Mouse (Mus musculus): Measurements from ENCODE around the gene Dtnbp1.

Gene Dtnbp1

DNA sequence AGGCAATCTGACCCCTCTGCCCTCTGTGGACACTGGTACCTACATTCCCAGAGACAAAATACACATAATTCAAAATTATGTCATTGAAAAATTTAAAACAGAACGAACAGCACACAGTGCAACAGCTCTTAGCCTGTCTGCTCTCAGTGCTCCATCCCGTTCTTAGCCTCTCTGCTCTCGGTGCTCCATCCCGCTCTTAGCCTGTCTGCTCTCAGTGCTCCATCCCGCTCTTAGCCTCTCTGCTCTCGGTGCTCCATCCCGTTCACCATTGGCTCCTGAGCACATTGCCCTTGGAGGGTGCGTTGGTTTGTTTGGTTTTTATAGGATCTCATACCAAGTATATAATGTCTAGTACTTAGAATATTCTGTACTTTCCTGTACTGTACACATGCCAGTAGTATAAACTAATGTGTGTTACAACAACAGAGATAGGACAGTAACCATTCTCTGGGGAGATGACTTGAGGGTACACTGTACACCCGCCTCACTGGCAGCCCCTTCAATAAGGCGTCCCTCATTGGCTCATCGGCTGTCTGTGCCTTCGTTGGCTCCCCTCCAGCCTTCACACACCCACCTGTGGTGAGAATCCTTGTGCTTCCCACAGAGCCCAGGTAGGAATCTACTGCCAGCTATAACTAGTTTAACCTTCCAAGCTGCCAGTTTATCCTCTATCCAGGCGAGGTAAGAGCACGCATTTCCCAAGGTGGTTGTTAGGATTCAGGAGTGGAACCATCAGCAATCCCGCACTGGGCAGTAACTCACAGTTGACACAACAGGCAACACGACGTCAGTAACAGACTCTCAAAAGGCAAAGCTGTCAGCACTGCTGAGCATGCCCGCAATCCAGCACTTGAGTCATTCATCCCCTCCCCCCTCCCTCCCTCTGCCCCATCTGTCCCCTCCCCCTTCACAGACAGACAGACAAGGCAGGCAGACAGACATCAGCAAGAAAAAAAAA lies 69.4 kb downstream of the Dtnbp1 start:
- Histone ChIP-seq H3K27me3 (ENCODE audit: insufficient read depth, low read length) (no peaks in the 10 kb centered on the region), H3K4me3 (replicated peaks; ENCODE audit: low read length) (no peak overlapping the region), H3K4me1 (replicated peaks; ENCODE audit: low read depth, low read length) (peaks cover 20% of the 10 kb centered on the region), H3K9me3 (ENCODE audit: low read length) (no peaks in the 10 kb centered on the region), H3K36me3 (ENCODE audit: insufficient read depth, low read length) (peaks cover 29% of the 10 kb centered on the region)
- TF ChIP-seq CTCF (conservative IDR thresholded peaks at IDR 0.05; ENCODE audit: low read length) (no peak), NANOG (IDR thresholded peaks at IDR 0.05; ENCODE audit: borderline replicate concordance, low read length) (no peak), POU5F1 (IDR thresholded peaks at IDR 0.05; ENCODE audit: borderline replicate concordance, low read length) (no peak)

DNA sequence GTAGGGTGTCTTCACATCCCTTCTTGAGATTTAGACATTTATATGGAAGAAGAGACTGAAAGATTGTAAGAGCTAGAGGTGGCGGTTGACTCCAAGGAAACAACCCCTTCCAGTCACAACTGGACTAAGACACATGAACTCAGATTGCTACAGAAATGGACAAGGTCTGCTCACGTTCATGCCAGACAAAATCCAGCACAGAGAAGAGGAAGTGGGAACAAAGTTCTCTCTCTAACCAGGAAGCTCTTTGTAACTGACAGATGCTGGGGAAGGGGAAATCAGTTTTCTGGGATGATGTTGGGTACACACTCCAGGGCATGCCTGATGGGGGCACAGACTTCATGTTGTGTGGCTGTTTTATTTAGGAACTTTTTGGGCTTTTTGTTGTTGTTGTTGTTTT lies 75.6 kb downstream of the Dtnbp1 start:
- H3K9me3 ChIP-seq (ENCODE audit: low read length), result peaks cover 26% of the 10 kb centered on the region
- TF ChIP-seq CTCF (conservative IDR thresholded peaks at IDR 0.05; ENCODE audit: low read length) (no peak), POU5F1 (IDR thresholded peaks at IDR 0.05; ENCODE audit: borderline replicate concordance, low read length) (no peak), NANOG (IDR thresholded peaks at IDR 0.05; ENCODE audit: borderline replicate concordance, low read length) (no peak)
- no peak overlapping the region for H3K4me3 ChIP-seq (replicated peaks; ENCODE audit: low read length)
- H3K4me1 ChIP-seq (replicated peaks; ENCODE audit: low read depth, low read length), result peaks cover 11% of the 10 kb centered on the region
- no peaks in the 10 kb centered on the region for H3K27me3 ChIP-seq (ENCODE audit: insufficient read depth, low read length)
- peaks cover 87% of the 10 kb centered on the region for H3K36me3 ChIP-seq (ENCODE audit: insufficient read depth, low read length)

DNA sequence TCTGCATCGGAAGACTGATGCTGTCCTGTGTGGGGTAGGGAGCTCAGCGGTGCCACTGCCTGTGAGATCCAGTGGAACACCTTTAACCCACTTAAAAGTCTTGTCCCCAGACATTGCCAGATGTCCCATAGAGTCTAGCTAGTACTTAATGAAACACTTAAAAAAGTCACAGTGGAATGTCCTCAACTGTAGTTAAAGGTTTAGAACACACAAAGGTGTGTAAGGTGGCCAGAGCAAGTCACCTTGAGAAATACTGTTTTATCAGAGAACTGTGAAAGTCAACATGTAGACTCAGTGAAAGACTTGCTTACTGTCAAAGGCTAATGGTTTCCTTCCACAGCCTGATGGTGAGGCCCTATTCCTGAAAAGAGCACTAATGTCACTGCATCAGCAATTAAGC lies 76.8 kb downstream of the Dtnbp1 start:
- Histone ChIP-seq H3K36me3 (ENCODE audit: insufficient read depth, low read length) (peaks cover 88% of the 10 kb centered on the region), H3K4me3 (replicated peaks; ENCODE audit: low read length) (no peak overlapping the region), H3K27me3 (ENCODE audit: insufficient read depth, low read length) (no peaks in the 10 kb centered on the region), H3K9me3 (ENCODE audit: low read length) (peaks cover 29% of the 10 kb centered on the region), H3K4me1 (replicated peaks; ENCODE audit: low read depth, low read length) (peaks cover 11% of the 10 kb centered on the region)
- no peak for TF ChIP-seq POU5F1 (IDR thresholded peaks at IDR 0.05; ENCODE audit: borderline replicate concordance, low read length)
- TF ChIP-seq CTCF (conservative IDR thresholded peaks at IDR 0.05; ENCODE audit: low read length), result no peak
- no peak for TF ChIP-seq NANOG (IDR thresholded peaks at IDR 0.05; ENCODE audit: borderline replicate concordance, low read length)

DNA sequence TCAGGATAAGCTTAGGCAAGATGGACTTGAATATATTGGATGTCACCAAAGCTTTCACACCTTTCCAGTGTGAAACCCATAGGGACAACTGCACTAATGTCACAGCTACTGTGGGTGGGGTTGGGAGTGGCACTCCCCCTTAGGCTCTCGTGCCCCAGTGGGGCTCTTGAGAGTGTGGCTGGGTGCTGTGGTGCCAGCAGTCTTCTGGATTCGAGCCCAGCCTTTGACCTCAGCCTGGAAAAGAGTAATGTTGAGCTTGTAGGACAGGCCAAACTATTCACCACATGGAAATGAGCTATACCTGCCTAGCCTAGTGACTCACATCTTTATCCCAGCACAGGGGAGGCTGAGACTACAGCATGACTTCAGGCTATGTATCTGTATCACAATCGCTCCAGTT lies 77.9 kb downstream of the Dtnbp1 start:
- TF ChIP-seq CTCF (conservative IDR thresholded peaks at IDR 0.05; ENCODE audit: low read length), result no peak
- TF ChIP-seq POU5F1 (IDR thresholded peaks at IDR 0.05; ENCODE audit: borderline replicate concordance, low read length), result no peak
- no peak for TF ChIP-seq NANOG (IDR thresholded peaks at IDR 0.05; ENCODE audit: borderline replicate concordance, low read length)
- peaks cover 92% of the 10 kb centered on the region for H3K36me3 ChIP-seq (ENCODE audit: insufficient read depth, low read length)
- no peaks in the 10 kb centered on the region for H3K27me3 ChIP-seq (ENCODE audit: insufficient read depth, low read length)
- peaks cover 11% of the 10 kb centered on the region for H3K4me1 ChIP-seq (replicated peaks; ENCODE audit: low read depth, low read length)
- peaks cover 29% of the 10 kb centered on the region for H3K9me3 ChIP-seq (ENCODE audit: low read length)
- H3K4me3 ChIP-seq (replicated peaks; ENCODE audit: low read length), result no peak overlapping the region

DNA sequence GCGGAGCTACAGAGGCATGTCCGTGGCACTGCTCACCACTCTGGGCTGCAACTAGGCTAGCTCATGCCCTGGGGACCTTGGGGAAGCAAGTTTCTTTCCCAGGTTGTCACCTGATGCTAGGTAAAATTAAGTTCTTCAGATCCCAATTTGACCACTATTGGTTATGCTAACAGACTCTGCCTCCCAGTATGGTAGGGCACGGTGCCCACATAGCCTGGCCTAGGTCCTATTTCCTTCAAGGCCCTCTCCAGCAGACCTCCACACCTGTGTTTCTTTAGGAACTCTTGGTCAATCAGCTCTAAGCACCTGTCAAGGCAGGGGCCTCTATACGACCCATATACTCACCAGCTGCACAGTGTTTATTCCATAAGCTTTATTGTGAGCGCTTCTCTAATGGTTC lies 80.2 kb downstream of the Dtnbp1 start:
- Histone ChIP-seq H3K4me3 (replicated peaks; ENCODE audit: low read length) (no peak overlapping the region), H3K27me3 (ENCODE audit: insufficient read depth, low read length) (no peaks in the 10 kb centered on the region), H3K4me1 (replicated peaks; ENCODE audit: low read depth, low read length) (peaks cover 19% of the 10 kb centered on the region), H3K9me3 (ENCODE audit: low read length) (peaks cover 33% of the 10 kb centered on the region), H3K36me3 (ENCODE audit: insufficient read depth, low read length) (peaks cover 97% of the 10 kb centered on the region)
- TF ChIP-seq NANOG (IDR thresholded peaks at IDR 0.05; ENCODE audit: borderline replicate concordance, low read length) (no peak), POU5F1 (IDR thresholded peaks at IDR 0.05; ENCODE audit: borderline replicate concordance, low read length) (no peak), CTCF (conservative IDR thresholded peaks at IDR 0.05; ENCODE audit: low read length) (no peak)

DNA sequence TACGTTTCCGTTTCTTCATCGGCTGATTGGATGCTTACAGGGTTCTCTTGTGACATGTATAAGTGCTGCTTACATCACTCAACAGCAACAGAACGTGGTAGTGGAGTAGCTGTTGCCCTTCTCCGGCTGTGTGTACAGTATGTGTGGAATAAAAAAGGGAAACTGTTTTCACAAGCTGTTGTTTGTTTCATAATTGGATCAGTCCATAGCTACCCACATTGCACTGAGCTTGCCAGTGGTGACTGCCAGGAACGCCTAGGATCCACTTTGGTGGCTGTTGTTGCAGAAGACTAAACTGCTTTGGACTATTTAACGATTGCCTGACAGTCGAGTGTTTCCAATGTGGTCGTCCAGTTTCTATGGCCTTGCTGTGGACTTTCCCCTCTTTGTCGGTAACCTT lies 80.9 kb downstream of the Dtnbp1 start:
- Histone ChIP-seq H3K4me1 (replicated peaks; ENCODE audit: low read depth, low read length) (peaks cover 21% of the 10 kb centered on the region), H3K36me3 (ENCODE audit: insufficient read depth, low read length) (peaks cover 100% of the 10 kb centered on the region), H3K27me3 (ENCODE audit: insufficient read depth, low read length) (no peaks in the 10 kb centered on the region), H3K9me3 (ENCODE audit: low read length) (peaks cover 33% of the 10 kb centered on the region), H3K4me3 (replicated peaks; ENCODE audit: low read length) (no peak overlapping the region)
- TF ChIP-seq NANOG (IDR thresholded peaks at IDR 0.05; ENCODE audit: borderline replicate concordance, low read length), result no peak
- TF ChIP-seq POU5F1 (IDR thresholded peaks at IDR 0.05; ENCODE audit: borderline replicate concordance, low read length), result no peak
- TF ChIP-seq CTCF (conservative IDR thresholded peaks at IDR 0.05; ENCODE audit: low read length), result no peak

DNA sequence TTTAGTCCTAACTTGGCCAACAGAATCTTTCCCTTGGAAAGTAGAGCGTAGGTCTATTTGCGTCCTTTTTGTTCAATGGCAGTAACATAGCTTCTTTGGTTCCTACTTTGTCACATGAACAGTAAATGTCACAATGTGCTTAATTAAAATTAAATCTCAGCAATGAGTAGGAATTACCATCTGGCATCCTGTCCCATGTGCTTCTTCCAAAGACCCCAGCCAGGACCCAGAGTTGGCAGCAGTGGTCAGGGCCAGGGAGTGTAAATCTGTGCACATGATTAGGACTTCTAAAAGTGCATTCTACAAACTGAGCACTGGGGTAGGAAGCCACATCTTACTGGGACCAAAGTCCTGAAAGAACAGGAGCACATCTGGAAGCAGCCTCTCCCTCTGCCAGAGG lies 83.7 kb downstream of the Dtnbp1 start:
- TF ChIP-seq NANOG (IDR thresholded peaks at IDR 0.05; ENCODE audit: borderline replicate concordance, low read length), result no peak
- no peak for TF ChIP-seq POU5F1 (IDR thresholded peaks at IDR 0.05; ENCODE audit: borderline replicate concordance, low read length)
- no peak for TF ChIP-seq CTCF (conservative IDR thresholded peaks at IDR 0.05; ENCODE audit: low read length)

DNA sequence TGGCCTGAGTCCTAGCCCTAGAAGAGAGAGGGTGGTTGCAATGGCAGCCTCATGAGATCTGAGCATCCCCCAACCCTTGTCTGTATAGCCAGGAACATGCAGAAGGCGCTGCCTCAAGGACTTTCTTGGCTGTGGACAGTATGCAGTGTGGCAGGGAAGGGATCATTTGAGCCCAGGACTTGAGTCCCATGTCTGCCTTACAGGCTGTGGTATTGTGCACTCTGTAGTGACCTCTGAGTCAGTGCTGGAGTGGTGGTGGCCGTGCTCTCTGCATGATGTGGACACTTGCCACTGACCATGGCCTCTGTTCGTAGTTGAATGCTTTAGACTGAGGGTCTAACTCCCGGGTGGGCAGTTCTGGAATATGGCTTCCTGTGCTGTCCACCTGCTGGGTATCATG lies 84.7 kb downstream of the Dtnbp1 start:
- Histone ChIP-seq H3K9me3 (ENCODE audit: low read length) (peaks cover 14% of the 10 kb centered on the region), H3K4me3 (replicated peaks; ENCODE audit: low read length) (no peak overlapping the region), H3K36me3 (ENCODE audit: insufficient read depth, low read length) (peaks cover 100% of the 10 kb centered on the region), H3K4me1 (replicated peaks; ENCODE audit: low read depth, low read length) (peaks cover 30% of the 10 kb centered on the region), H3K27me3 (ENCODE audit: insufficient read depth, low read length) (no peaks in the 10 kb centered on the region)
- TF ChIP-seq CTCF (conservative IDR thresholded peaks at IDR 0.05; ENCODE audit: low read length) (no peak), NANOG (IDR thresholded peaks at IDR 0.05; ENCODE audit: borderline replicate concordance, low read length) (no peak)

More for the DNA sequence above, 83.7 kb downstream of the Dtnbp1 start:
- H3K36me3 ChIP-seq (ENCODE audit: insufficient read depth, low read length), result peaks cover 100% of the 10 kb centered on the region
- H3K27me3 ChIP-seq (ENCODE audit: insufficient read depth, low read length), result no peaks in the 10 kb centered on the region
- H3K4me3 ChIP-seq (replicated peaks; ENCODE audit: low read length), result no peak overlapping the region
- H3K4me1 ChIP-seq (replicated peaks; ENCODE audit: low read depth, low read length), result peaks cover 30% of the 10 kb centered on the region
- H3K9me3 ChIP-seq (ENCODE audit: low read length), result peaks cover 25% of the 10 kb centered on the region

Data from E14TG2a.4 (cell line).